Mouse (Mus musculus): ENCODE results near the gene Ptpn1.

DNA sequence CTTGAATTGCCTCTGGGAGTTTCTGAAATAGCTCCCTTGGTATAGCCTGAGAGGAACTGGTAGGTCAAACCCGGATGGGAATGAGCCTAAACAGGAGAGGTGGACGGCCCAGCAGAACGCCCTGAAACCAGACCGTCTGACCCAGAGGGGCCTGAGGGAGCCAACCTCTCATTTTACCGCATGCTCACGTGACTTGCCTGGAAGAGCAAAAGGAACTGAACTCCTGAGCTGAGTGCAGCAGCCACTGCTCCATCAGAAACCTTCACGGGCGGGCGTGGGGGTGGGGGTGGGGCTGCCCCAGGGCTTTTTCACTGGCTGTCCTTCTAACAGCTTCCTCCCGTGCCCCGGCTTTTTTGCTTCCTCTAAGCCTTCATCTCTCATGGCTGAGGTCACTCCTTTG is 79.0 kb downstream of the Ptpn1 start:
- TF ChIP-seq CTCF (IDR thresholded peaks at IDR 0.05; ENCODE audit: borderline replicate concordance, insufficient read depth, low read length), result no peak
- TF ChIP-seq POLR2A (IDR thresholded peaks at IDR 0.05; ENCODE audit: low read depth, low read length), result no peak

Measured in embryonic fibroblast, embryonic 13.5 days (primary cell).